ENCODE assay signal across 23 mouse cellular contexts in genomic region chr10:102196850-102197249, GRCm38 (mm10).
"Had no signal": no experiment of that assay in that cellular context is flagged by ENCODE, and none has a peak within 500 bp of the region (broad histone marks: within the 10 kb centered on the region; RNA-seq: fewer than 3 reads in every experiment).

No protein-coding gene starts in this region.

- H3K27ac ChIP-seq: heart, adult 2 months; heart, embryonic 13.5 days; heart, embryonic 15.5 days; hindbrain, embryonic 13.5 days; hindbrain, embryonic 15.5 days; hindbrain, postnatal 0 days; kidney, embryonic 15.5 days; kidney, postnatal 0 days; left cerebral cortex, adult 2 months; limb, embryonic 10.5 days; limb, embryonic 12.5 days had no signal

- H3K27me3 ChIP-seq: heart, embryonic 13.5 days; heart, embryonic 15.5 days; hindbrain, embryonic 13.5 days; hindbrain, embryonic 15.5 days; kidney, embryonic 15.5 days; limb, embryonic 12.5 days had no signal

- H3K36me3 ChIP-seq: heart, embryonic 13.5 days; heart, embryonic 15.5 days; hindbrain, embryonic 13.5 days; hindbrain, embryonic 15.5 days; kidney, embryonic 15.5 days; limb, embryonic 10.5 days; limb, embryonic 12.5 days had no signal

- H3K9ac ChIP-seq: heart, embryonic 13.5 days; heart, embryonic 15.5 days; hindbrain, embryonic 13.5 days; hindbrain, embryonic 15.5 days; kidney, embryonic 15.5 days; limb, embryonic 12.5 days had no signal

- ATAC-seq: hindbrain, postnatal 0 days; intestine, embryonic 16.5 days had no signal

- H3K4me1 ChIP-seq: heart, embryonic 13.5 days; heart, embryonic 15.5 days; hindbrain, embryonic 13.5 days; hindbrain, embryonic 15.5 days; kidney, embryonic 15.5 days; limb, embryonic 10.5 days; limb, embryonic 12.5 days had no signal

- H3K4me2 ChIP-seq: heart, embryonic 11.5 days; heart, embryonic 13.5 days; heart, embryonic 15.5 days; hindbrain, embryonic 13.5 days; hindbrain, embryonic 15.5 days; kidney, embryonic 15.5 days; limb, embryonic 12.5 days had no signal

- DNase-seq: gastrocnemius, postnatal 14 days; gastrocnemius, postnatal 36 days; heart, adult 2 months; heart, postnatal 14 days; heart, postnatal 36 days; kidney, adult 11 months; kidney, adult 2 months; kidney, adult 9 months; kidney, postnatal 14 days; kidney, postnatal 36 days; liver had no signal

- H3K4me3 ChIP-seq: heart, adult 2 months; heart, embryonic 13.5 days; heart, embryonic 15.5 days; hindbrain, embryonic 13.5 days; hindbrain, embryonic 15.5 days; kidney, embryonic 15.5 days; left cerebral cortex, adult 2 months; limb, embryonic 10.5 days; limb, embryonic 12.5 days had no signal

- H3K9me3 ChIP-seq: heart, embryonic 13.5 days; heart, embryonic 15.5 days; hindbrain, embryonic 13.5 days; hindbrain, embryonic 15.5 days; kidney, embryonic 15.5 days; limb, embryonic 10.5 days; limb, embryonic 12.5 days had no signal
